Mouse (Mus musculus) limb, embryonic 12.5 days (tissue): Measurements from ENCODE around the gene Usp3. TPM values are rescaled to one million over a fixed set of nuclear protein-coding genes. Genes with fewer than 3 reads are reported as not detected.

Source experiments
- ATAC-seq: fragments of 200-750 bp; cut with Nextera tagmentation; 2 replicates; pipeline ENCODE4 v1.8.0; 2017; ENCODE audit warnings: low read depth, moderate TSS enrichment; ENCODE audit not compliant: insufficient number of reproducible peaks, insufficient read depth, low FRiP score, low TSS enrichment
- H3K27ac ChIP-seq: fragments of 300-500 bp; sonication (generic); 2 replicates; pipeline ENCODE4 v1.5.1; 2016; ENCODE audit warnings: mild to moderate bottlenecking, moderate library complexity
- H3K27me3 ChIP-seq: fragments of 300-500 bp; sonication (generic); 2 replicates; pipeline ENCODE4 v1.6.1; 2016; ENCODE audit warnings: mild to moderate bottlenecking, moderate library complexity
- H3K36me3 ChIP-seq: fragments of 300-500 bp; sonication (generic); 2 replicates; pipeline ENCODE4 v1.6.1; 2016; ENCODE audit warnings: mild to moderate bottlenecking, moderate library complexity
- H3K4me1 ChIP-seq: fragments of 300-500 bp; sonication (generic); replicated peaks from 2 replicates; pipeline ENCODE4 v1.6.1; 2016
- H3K4me2 ChIP-seq: fragments of 300-500 bp; sonication (generic); 2 replicates; pipeline ENCODE4 v1.6.1; 2016; ENCODE audit warnings: mild to moderate bottlenecking, moderate library complexity
- H3K4me3 ChIP-seq: fragments of 300-500 bp; sonication (generic); replicated peaks from 2 replicates; pipeline ENCODE4 v1.5.1; 2016; ENCODE audit warnings: mild to moderate bottlenecking
- H3K9ac ChIP-seq: fragments of 300-500 bp; sonication (generic); replicated peaks from 2 replicates; pipeline ENCODE4 v1.6.1; 2016; ENCODE audit warnings: mild to moderate bottlenecking, moderate library complexity
- H3K9me3 ChIP-seq: fragments of 300-500 bp; sonication (generic); 2 replicates; pipeline ENCODE4 v1.6.1; 2016; ENCODE audit warnings: mild to moderate bottlenecking, moderate library complexity
- WGBS: fragments of 180-500 bp; shearing (Covaris S2); methylation state at CpG from one replicate; pipeline ENCODE4 v1.1.7; 2016; 5-methylcytosine and 5-hydroxymethylcytosine counted together
- polyA plus RNA-seq: library from polyadenylated mRNA; unstranded; fragments of >200 nt; fragmentation: Nextera tagmentation; extraction: Ambion mirVana; gene quantifications from 2 replicates; pipeline ENCODE4 v1.2.1, GENCODE M21; 2016

The Usp3 gene
- polyA plus RNA-seq, 1 experiment from 2014 or later, result 88.4 TPM

DNA sequence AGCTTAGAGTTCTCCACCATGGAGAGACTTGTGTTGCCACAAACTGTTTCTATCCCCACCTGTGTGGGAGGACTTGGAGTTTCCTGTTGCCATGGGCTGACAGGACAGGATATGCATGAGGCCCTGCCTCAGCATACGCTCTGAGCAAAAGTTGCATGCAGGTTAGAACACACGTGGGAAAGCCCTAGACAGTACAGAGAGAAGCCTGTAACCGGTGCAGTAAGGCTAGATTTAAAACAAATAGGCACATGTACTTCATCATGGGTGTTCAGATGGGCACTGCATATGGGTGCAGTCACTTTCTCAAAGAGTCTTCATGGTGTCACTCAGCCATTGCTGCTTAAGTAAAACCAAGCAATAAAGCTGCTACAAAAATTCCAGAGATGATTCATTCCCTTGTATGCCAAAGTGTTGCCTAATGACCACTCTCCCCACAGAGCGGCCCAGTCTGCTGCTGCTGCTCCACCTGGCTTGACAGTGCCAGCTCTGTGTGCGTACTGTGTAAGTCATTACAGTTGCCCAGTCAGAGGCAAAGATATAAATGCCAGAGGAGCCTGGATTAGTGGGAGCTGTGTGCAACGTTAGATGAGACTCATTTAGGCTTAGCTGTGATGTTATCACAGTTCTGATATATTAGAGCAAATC lies 76.5 kb downstream of the Usp3 start:
- H3K27ac ChIP-seq, result no peak overlapping the region
- H3K4me1 ChIP-seq, result peaks cover 20% of the 10 kb centered on the region; the same call in 1 of the 2 replicates
- H3K27me3 ChIP-seq, result no peaks in the 10 kb centered on the region
- H3K9ac ChIP-seq, result no peak overlapping the region
- peaks cover 76% of the 10 kb centered on the region for H3K36me3 ChIP-seq
- H3K4me3 ChIP-seq, result no peak overlapping the region
- 89% methylated on average over 6 of the region's 6 CpGs for WGBS
- no peak for ATAC-seq
- no peaks in the 10 kb centered on the region for H3K9me3 ChIP-seq
- no peak overlapping the region for H3K4me2 ChIP-seq

DNA sequence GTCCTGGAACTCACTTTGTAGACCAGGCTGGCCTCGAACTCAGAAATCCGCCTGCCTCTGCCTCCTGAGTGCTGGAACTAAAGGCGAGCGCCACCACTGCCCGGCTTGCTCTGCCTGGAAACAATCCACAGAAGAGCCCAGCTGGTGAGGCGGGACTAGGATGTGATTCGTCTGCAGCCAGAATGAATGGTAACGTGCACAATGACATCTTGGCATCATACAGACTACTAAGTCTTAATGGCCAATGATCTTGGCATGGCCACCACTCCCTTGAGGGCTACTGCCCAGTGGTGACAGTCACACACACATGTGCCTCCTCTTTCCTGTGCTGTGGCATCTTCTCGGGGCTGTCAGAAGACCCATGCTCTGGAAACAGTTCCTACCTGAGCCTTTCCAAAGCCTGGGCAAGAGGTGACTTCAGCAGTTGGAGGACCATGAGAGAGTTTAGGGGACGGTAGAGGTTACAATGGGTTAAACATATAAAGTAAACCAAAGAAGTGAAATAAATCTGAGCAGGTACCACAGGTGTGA lies 77.2 kb downstream of the Usp3 start:
- H3K36me3 ChIP-seq, result peaks cover 69% of the 10 kb centered on the region
- no peak for ATAC-seq
- WGBS, result 94% methylated on average over 10 of the region's 10 CpGs
- H3K4me3 ChIP-seq, result no peak overlapping the region
- H3K4me1 ChIP-seq, result peaks cover 23% of the 10 kb centered on the region
- no peaks in the 10 kb centered on the region for H3K27me3 ChIP-seq
- no peak overlapping the region for H3K4me2 ChIP-seq
- H3K27ac ChIP-seq, result no peak overlapping the region
- no peak overlapping the region for H3K9ac ChIP-seq
- H3K9me3 ChIP-seq, result no peaks in the 10 kb centered on the region

DNA sequence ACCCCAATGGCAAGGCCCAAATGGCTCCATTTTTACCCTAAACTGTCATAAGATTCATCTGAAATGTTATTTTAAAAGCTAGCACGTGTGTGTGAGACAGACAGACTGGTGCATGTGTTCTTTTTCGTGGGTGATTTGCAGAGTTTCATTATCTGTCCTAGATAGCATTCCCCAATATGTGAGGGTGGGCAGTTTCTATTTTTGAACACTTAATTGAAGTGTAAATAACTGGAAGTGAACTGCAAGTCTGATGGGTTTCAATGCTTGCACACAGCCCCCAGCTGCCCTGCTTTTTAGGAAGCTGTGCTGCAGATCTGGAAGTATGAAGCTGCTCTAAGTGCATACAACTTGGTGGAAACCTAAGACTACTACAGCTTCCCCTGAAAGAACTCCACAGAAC lies 77.8 kb downstream of the Usp3 start:
- Histone ChIP-seq H3K27me3 (no peaks in the 10 kb centered on the region), H3K9me3 (no peaks in the 10 kb centered on the region), H3K36me3 (peaks cover 63% of the 10 kb centered on the region), H3K4me3 (no peak overlapping the region), H3K27ac (no peak overlapping the region), H3K4me1 (peaks cover 29% of the 10 kb centered on the region), H3K4me2 (no peak overlapping the region), H3K9ac (no peak overlapping the region)
- ATAC-seq, result no peak
- WGBS, result 76% methylated on average over 2 of the region's 2 CpGs

DNA sequence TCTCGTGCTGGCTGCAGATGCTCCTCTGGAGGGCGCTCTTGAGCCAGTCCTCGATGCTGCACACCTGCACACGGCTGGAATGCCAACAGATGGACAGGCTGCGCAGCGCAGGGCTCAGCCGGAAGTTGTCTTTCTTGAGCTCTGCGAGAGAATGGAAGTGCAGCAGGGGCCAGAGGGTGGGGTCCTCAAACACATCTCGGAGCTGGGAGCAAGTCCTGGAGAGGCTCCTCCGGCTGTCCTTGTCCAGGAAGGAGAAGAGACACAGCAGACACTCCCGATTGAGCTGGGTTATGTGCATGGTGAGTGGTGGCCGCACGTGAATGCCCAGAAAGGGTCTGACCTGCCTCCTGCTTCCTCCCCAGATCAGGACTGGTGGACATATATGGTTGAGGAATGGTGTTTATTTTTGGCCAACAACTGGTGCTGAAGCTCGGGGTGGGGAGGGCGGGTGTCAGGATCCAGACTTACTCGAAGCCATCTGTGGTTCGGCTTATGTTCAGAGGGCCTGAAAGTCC lies 78.6 kb downstream of the Usp3 start, which contains the start of gene Fbxl22:
Fbxl22 (minus strand) TSS at position 338 of the 515 bp plus-strand sequence.
- Histone ChIP-seq H3K36me3 (peaks cover 58% of the 10 kb centered on the region), H3K4me1 (peaks cover 31% of the 10 kb centered on the region), H3K27me3 (no peaks in the 10 kb centered on the region), H3K9me3 (no peaks in the 10 kb centered on the region), H3K4me3 (no peak within 1 kb of the TSS), H3K9ac (no peak within 1 kb of the TSS), H3K4me2 (no peak within 1 kb of the TSS), H3K27ac (peak within 1 kb of the TSS; percentile 97)
- WGBS, result 74% methylated on average over 17 of the region's 17 CpGs
- no peak for ATAC-seq

DNA sequence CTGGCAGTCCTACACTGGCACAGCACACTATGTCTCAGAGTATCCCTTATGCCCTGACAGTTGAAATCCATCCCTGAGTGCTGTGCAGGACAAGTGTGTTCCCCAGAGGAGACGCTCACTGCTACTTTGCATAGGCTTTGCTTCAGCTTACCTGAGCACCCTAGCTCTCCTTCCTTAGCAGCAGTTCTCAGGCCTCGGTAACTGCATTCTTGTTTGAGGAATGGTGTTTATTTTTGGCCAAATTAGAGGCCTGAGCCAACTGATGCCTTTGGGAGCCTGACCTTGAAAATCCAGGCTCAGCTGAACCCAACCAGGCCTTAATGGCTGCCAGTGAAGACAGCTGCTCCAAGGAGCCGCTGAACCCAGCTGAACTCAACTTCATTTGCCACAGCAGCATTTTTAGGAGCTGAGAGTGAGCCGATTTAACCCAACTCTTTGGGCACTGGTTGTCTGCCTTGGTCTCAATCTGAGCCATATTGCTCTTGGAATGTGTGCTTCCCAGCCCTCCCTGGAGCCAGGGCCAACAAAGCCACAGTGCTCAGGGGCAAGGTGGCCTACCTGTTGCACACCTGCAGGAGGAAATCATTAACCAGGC lies 79.2 kb downstream of the Usp3 start:
- Histone ChIP-seq H3K27ac (peak overlapping the region; percentile 97), H3K27me3 (no peaks in the 10 kb centered on the region), H3K4me3 (no peak overlapping the region), H3K4me2 (no peak overlapping the region), H3K9me3 (no peaks in the 10 kb centered on the region), H3K9ac (no peak overlapping the region), H3K4me1 (peaks cover 31% of the 10 kb centered on the region), H3K36me3 (peaks cover 58% of the 10 kb centered on the region)
- no peak for ATAC-seq
- WGBS, result 82% methylated on average over 4 of the region's 4 CpGs

DNA sequence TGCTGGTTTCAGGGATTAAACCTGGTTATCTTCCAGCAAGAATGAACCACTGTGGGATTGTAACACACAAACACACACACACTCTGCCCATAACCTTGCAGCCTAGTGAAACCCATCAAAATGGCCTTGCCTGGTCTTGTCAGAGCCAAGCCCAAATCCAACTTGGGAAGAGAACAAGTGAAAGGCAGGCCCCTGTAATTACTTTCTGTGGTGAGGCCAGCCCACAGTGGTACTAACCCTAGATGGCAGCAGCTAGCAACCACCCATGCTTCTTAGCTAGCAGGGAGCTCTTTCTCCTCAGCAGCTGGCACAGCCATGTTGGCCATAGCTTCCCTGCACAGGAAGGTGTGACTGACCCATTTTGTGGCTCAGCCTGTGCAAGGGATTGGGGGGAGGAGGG lies 79.8 kb downstream of the Usp3 start:
- peak overlapping the region; percentile 95; the same call in 1 of the 2 replicates for H3K4me2 ChIP-seq
- ATAC-seq, result no peak
- H3K4me3 ChIP-seq, result no peak overlapping the region
- H3K36me3 ChIP-seq, result peaks cover 58% of the 10 kb centered on the region
- H3K9me3 ChIP-seq, result no peaks in the 10 kb centered on the region
- H3K4me1 ChIP-seq, result peaks cover 31% of the 10 kb centered on the region
- peak overlapping the region; percentile 97 for H3K27ac ChIP-seq
- no peaks in the 10 kb centered on the region for H3K27me3 ChIP-seq
- no peak overlapping the region for H3K9ac ChIP-seq

DNA sequence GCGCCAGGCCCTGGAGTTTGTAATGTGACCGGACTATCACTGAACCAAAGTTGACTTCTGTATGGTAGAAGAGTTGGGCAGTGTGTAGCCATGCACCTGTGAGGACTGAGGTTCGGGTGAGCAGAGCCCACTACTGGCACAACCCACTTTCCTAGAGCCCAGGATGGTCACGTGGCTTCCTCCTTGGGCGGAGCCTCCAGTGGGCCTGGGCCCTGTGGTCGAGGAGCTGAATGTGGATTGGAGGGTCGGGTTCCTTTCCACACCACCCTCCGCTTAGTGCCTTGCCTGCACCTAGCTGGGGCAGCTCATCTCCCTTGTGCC lies 80.6 kb downstream of the Usp3 start:
- WGBS, result under 1% methylated on average over 8 of the region's 8 CpGs
- Histone ChIP-seq H3K9ac (peak overlapping the region; percentile 77), H3K27me3 (no peaks in the 10 kb centered on the region), H3K27ac (peak overlapping the region; percentile 97), H3K4me1 (peaks cover 31% of the 10 kb centered on the region), H3K4me2 (peak overlapping the region; percentile 95), H3K4me3 (peak overlapping the region; percentile 61), H3K9me3 (no peaks in the 10 kb centered on the region), H3K36me3 (peaks cover 58% of the 10 kb centered on the region)
- ATAC-seq, result peak; percentile 85

DNA sequence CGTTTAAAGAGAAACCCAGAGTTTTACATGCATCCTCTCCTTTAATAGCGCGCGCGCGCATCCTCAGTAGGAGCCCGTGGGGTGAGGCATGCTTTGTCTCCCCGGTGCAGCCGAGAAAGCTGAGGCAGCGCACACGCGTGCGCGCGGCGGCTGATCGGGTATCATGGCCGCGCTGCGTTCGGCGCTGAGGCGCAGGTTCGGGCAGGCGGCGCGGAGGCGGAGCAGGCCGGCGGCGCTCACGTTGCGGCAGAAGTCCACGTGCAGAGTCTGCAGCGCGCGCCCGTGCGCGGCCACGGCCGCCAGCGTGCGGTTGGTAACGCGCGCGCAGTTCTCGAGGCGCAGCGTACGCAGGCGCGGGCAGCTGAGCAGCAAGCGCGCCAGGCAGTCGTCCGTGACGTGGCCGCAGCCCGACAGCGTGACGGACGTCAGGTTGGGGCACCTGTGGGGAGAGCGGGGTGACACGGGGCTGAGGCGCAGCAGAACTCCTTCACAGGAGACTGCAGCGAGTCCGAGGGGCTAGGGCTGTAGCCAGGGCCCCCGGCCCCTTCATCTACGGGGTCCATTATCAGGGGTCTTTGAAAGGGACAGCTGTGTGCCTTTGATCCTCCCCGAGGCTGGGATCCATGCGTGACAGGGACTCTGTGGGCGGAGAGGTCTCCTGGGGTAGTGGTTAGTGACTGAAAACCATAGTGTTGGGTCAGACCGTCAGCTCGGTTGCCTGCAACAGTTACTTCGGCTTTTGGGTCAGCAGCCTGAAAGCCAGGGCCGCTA lies 81.2 kb downstream of the Usp3 start:
- H3K9me3 ChIP-seq, result no peaks in the 10 kb centered on the region
- peak; percentile 83 for ATAC-seq

DNA sequence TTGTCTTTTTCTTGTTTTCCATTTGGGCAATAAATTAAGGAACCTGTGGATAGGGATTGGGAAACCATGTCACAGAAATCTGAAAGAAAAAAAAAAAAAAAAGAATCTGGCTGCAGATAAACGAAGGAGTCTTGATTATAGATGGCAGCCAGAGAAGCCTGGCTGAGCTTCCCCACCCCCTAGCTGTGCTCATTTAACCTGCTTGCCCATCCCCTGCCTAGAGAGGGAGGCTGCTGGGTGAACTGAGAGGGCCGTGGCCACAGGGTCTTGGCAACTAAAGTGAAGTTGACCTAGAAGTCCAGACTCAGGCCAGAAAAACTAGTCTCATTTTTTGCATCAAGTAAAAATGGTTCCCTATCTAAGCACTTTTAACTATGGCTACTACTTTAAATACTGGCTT lies 82.0 kb downstream of the Usp3 start:
- Histone ChIP-seq H3K27ac (peak overlapping the region; percentile 97), H3K4me2 (peak overlapping the region; percentile 95), H3K36me3 (peaks cover 56% of the 10 kb centered on the region), H3K9me3 (no peaks in the 10 kb centered on the region), H3K27me3 (no peaks in the 10 kb centered on the region), H3K4me3 (peak overlapping the region; percentile 61), H3K4me1 (peaks cover 31% of the 10 kb centered on the region), H3K9ac (peak overlapping the region; percentile 77)
- ATAC-seq, result no peak
- 8% methylated on average over 2 of the region's 2 CpGs for WGBS

More for the DNA sequence above, 81.2 kb downstream of the Usp3 start:
- peak overlapping the region; percentile 61 for H3K4me3 ChIP-seq
- H3K4me1 ChIP-seq, result peaks cover 31% of the 10 kb centered on the region
- WGBS, result under 1% methylated on average over 78 of the region's 78 CpGs
- H3K4me2 ChIP-seq, result peak overlapping the region; percentile 95
- H3K36me3 ChIP-seq, result peaks cover 56% of the 10 kb centered on the region
- no peaks in the 10 kb centered on the region for H3K27me3 ChIP-seq
- peak overlapping the region; percentile 97 for H3K27ac ChIP-seq
- peak overlapping the region; percentile 77 for H3K9ac ChIP-seq

DNA sequence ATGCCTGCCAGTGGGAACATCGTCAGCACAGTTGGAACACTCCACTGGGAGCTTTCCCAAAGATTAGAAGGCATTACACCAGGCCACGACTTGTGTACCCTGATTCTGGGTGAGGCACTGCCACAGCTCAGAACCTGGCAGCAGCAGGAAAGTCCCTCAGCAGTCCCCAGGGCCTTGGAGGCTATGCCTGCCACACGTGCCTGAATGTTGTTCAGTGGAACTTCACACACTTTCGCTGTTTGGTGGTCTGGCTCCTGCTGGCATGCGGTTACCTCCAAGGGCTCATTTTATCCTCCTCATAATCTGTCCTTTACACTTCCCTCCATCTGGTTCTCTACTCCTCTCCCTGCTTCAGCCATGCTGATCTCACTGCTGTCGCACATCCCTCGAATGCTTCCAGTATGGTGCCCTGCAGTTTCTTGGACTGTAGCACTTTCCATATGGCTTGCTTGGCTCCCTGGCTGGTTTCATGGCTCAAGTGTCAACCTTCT lies 82.5 kb downstream of the Usp3 start:
- ATAC-seq, result no peak
- H3K9ac ChIP-seq, result no peak overlapping the region
- H3K4me2 ChIP-seq, result peak overlapping the region; percentile 95
- H3K36me3 ChIP-seq, result peaks cover 57% of the 10 kb centered on the region
- peak overlapping the region; percentile 97 for H3K27ac ChIP-seq
- no peak overlapping the region for H3K4me3 ChIP-seq
- peaks cover 31% of the 10 kb centered on the region for H3K4me1 ChIP-seq
- H3K9me3 ChIP-seq, result no peaks in the 10 kb centered on the region
- H3K27me3 ChIP-seq, result no peaks in the 10 kb centered on the region
- WGBS, result 65% methylated on average over 7 of the region's 7 CpGs

DNA sequence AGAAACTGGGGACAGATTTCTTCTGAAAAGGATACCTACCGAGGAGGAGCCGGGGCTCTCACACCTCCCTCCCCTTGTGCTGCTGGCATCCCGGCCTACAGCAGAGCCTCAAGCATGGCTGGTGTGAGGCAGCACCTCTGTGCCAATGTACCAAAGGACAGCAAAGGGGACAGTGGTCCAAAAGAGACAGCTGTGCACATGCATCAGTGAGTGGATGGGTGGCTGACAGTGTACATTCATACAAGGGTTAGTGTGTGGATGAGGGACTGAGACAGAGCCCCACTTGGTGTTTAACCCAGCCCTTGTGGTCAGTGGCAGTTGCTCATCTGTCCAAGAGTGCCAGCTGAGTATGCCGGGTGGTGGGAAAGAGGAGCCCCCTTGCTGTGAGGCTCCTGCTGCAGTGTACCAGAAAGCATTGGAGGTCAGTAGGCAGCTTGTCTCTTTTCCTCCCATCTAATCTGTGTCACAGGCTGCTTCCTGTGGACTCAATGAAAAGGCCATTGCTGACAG lies 84.0 kb downstream of the Usp3 start:
- Histone ChIP-seq H3K36me3 (peaks cover 59% of the 10 kb centered on the region), H3K27me3 (no peaks in the 10 kb centered on the region), H3K27ac (no peak overlapping the region), H3K9ac (no peak overlapping the region), H3K4me2 (no peak overlapping the region), H3K4me1 (peaks cover 27% of the 10 kb centered on the region), H3K9me3 (no peaks in the 10 kb centered on the region), H3K4me3 (no peak overlapping the region)
- ATAC-seq, result no peak
- WGBS, result 83% methylated on average over 4 of the region's 4 CpGs
